Mouse (Mus musculus) midbrain, postnatal 0 days (tissue): ENCODE measurements at regions not wholly inside any gene's neighbourhood (a gene's known extent, or its start where the extent isn't known, plus 50 kb on each side); places are given as distances from the start of the nearest gene placed in this dataset.

Experiments used
- ATAC-seq: fragments of 200-750 bp; cut with Nextera tagmentation; 2 replicates; pipeline ENCODE4 v1.8.0; 2017; ENCODE audit warnings: moderate number of reproducible peaks, mild to moderate bottlenecking, moderate TSS enrichment, moderate library complexity; ENCODE audit not compliant: low FRiP score
- DNase-seq: peaks from one replicate; pipeline ENCODE4 v3.0.0-alpha.2; 2015; ENCODE audit warnings: low spot score
- H3K27ac ChIP-seq: fragments of 300-500 bp; sonication (generic); 2 replicates; pipeline ENCODE4 v1.5.1; 2014; ENCODE audit warnings: low read depth, mild to moderate bottlenecking, low read length, mixed read lengths
- H3K27me3 ChIP-seq: fragments of 300-500 bp; sonication (generic); 2 replicates; pipeline ENCODE4 v1.6.1; 2014; ENCODE audit warnings: low read length, control low read depth, mixed read lengths; ENCODE audit not compliant: insufficient read depth
- H3K36me3 ChIP-seq: fragments of 300-500 bp; sonication (generic); 2 replicates; pipeline ENCODE4 v1.6.1; 2014; ENCODE audit warnings: low read length, control low read depth, mixed read lengths; ENCODE audit not compliant: insufficient read depth
- H3K4me1 ChIP-seq: fragments of 300-500 bp; sonication (generic); 2 replicates; pipeline ENCODE4 v1.6.1; 2014; ENCODE audit warnings: mild to moderate bottlenecking, control low read depth, antibody characterized with exemption, low read length, mixed read lengths; ENCODE audit not compliant: insufficient read depth
- H3K4me2 ChIP-seq: fragments of 300-500 bp; sonication (generic); 2 replicates; pipeline ENCODE4 v1.6.1; 2014; ENCODE audit warnings: low read depth, mild to moderate bottlenecking, low read length, mixed read lengths; ENCODE audit not compliant: poor library complexity, severe bottlenecking
- H3K4me3 ChIP-seq: fragments of 300-500 bp; sonication (generic); 2 replicates; pipeline ENCODE4 v1.5.1; 2014; ENCODE audit warnings: low read depth, mild to moderate bottlenecking, low read length, moderate library complexity
- H3K9ac ChIP-seq: fragments of 300-500 bp; sonication (generic); replicated peaks from 2 replicates; pipeline ENCODE4 v1.6.1; 2014; ENCODE audit warnings: mild to moderate bottlenecking, low read length, moderate library complexity, mixed read lengths; ENCODE audit not compliant: poor library complexity, severe bottlenecking
- H3K9me3 ChIP-seq: fragments of 300-500 bp; sonication (generic); 2 replicates; pipeline ENCODE4 v1.6.1; 2016; ENCODE audit warnings: low read length, control low read depth
- CTCF ChIP-seq: IDR thresholded peaks from 2 replicates; pipeline ENCODE4 v1.5.1; 2016; ENCODE audit warnings: antibody characterized with exemption, mild to moderate bottlenecking
- WGBS: fragments of 180-500 bp; shearing (Covaris S2); extraction: QIAGEN DNeasy Blood & Tissue Kit; methylation state at CpG from one replicate; pipeline ENCODE4 v1.1.7; 2014; 5-methylcytosine and 5-hydroxymethylcytosine counted together

DNA sequence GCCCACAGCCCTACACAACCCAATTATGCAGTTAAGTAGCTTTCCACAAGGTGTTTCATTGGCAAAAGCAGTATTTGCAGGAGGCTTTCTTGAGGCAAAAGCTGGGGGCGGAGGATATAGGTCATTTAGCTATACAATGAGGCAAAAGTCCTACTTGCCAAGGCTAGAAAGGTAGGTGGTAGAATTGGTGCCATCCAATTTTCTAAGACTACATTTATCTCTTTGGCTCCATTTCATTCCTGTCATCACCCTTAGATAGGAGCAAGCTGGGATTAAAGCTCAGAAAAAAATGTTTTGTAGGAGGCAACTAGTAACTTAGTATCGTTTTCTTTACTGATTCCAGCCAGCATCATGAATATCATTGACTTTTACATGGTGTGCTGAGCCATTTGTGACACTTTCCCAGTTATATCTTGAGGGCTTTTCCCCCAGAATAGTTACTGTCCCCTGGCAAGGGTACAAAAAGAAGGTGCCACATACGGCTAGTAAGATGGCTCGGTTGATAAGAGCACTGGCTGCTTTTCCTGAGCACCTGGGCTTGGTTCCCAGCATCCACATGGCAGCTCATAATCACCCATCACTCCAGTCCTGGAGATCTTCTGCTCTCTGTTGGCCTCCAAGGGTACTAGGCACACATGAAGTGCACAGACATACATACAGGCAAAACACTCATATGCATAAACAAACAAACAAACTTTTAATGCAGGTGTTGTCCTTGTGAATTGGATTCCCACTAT lies 300.6 kb downstream of the Emp1 start:
- no peak for ATAC-seq
- no peak overlapping the region for H3K4me2 ChIP-seq
- no peaks in the 10 kb centered on the region for H3K9me3 ChIP-seq
- no peak overlapping the region for H3K9ac ChIP-seq
- H3K36me3 ChIP-seq: no peaks in the 10 kb centered on the region
- H3K27ac ChIP-seq: no peak overlapping the region
- H3K4me1 ChIP-seq: no peaks in the 10 kb centered on the region
- WGBS: 88% methylated on average over 4 of the region's 4 CpGs
- H3K4me3 ChIP-seq: no peak overlapping the region
- no peaks in the 10 kb centered on the region for H3K27me3 ChIP-seq
- no peak for DNase-seq
- TF ChIP-seq CTCF: no peak
